Mouse (Mus musculus) liver, postnatal 0 days (tissue): ENCODE measurements around the gene Ifnb1.

Experiments
- CTCF ChIP-seq: sonication (generic); IDR thresholded peaks from 2 replicates; pipeline ENCODE4 v1.5.1; 2016; ENCODE audit warnings: antibody characterized with exemption, low read depth
- EP300 ChIP-seq: IDR thresholded peaks from 2 replicates; pipeline ENCODE4 v1.6.1; 2016; ENCODE audit warnings: antibody characterized with exemption, low read depth, mild to moderate bottlenecking

DNA sequence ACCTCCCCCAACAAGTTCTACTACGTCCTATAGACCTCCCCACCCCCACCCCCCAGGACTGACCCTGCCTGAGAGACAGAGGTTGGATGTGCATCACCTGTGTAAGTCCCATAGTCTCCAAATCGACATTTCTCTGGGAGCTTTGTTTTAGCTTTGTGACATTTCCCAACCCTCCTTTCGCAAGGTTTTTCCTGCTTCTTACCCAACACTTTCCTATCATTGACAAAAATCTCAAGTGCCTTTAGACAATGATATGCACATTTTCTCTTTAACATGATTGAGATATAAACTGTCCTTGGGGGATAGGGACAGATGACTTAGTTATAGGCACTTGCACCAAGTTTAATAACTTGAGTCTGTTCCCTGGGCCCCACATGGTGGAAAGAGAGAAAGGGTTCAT, 21.3 kb downstream of the Ifnb1 start:
- no peak for TF ChIP-seq CTCF
- no peak for TF ChIP-seq EP300
